Mouse (Mus musculus) hematopoietic stem cell, adult 5-6 weeks (primary cell): ENCODE measurements around the gene Pdlim5. TPM values are rescaled to one million over a fixed set of nuclear protein-coding genes. Genes with fewer than 3 reads are reported as not detected.
"Not testable (repeated sequence)": the region's sequence is repeated elsewhere in the genome, so short reads cannot be mapped to it uniquely, and the experiment has no call there.

ENCODE experiments used
- ATAC-seq, 2 experiments: fragments of 125-278 bp in 1 of 2; replicated peaks in 1 of 2; 2 replicates each; pipeline ENCODE4 v1.8.0; 2016 to 2017; ENCODE audit warnings: inconsistent platforms in 2 of 2, mild to moderate bottlenecking in 2 of 2, moderate number of reproducible peaks in 2 of 2, low read depth in 1 of 2, moderate TSS enrichment in 1 of 2; ENCODE audit not compliant: low FRiP score in 2 of 2, poor library complexity in 2 of 2, severe bottlenecking in 2 of 2, insufficient read depth in 1 of 2, low TSS enrichment in 1 of 2
- total RNA-seq: library from RNA; stranded (forward); fragments of 172-1452, 232-1000 nt; gene quantifications from 2 replicates; pipeline ENCODE4 v1.2.3, GENCODE M21; 2017

Pdlim5 gene
- 16.3 and 17.2 TPM in 2 replicates for total RNA-seq

- peak; percentile 88 to 92 for ATAC-seq
These were observed at the start of gene Pdlim5 for GRCm38 (mm10) chr3:142395520-142396193. Gene Pdlim5 (minus strand): TSS chr3:142395696.

- ATAC-seq = no peak
These were observed 48.2 kb upstream of the Pdlim5 start for GRCm38 (mm10) chr3:142443710-142444043.

- ATAC-seq = peak; percentile 67 to 90; a peak in 3 of 4 replicates
These were observed 47.7 kb upstream of the Pdlim5 start for GRCm38 (mm10) chr3:142443006-142443709.

- no peak for ATAC-seq
These were observed 46.7 kb upstream of the Pdlim5 start for GRCm38 (mm10) chr3:142442161-142442560.

GRCm38 (mm10) chr3:142441142-142441541 is 45.6 kb upstream of the Pdlim5 start:
- ATAC-seq = no peak

- no peak for ATAC-seq
These were observed 44.7 kb upstream of the Pdlim5 start for GRCm38 (mm10) chr3:142440191-142440590.

GRCm38 (mm10) chr3:142439591-142440093 is 44.1 kb upstream of the Pdlim5 start:
- ATAC-seq = 0 out of 4 replicates have a peak, but pooled peaks have one; percentile 14 to 27

GRCm38 (mm10) chr3:142438630-142439029 is 43.1 kb upstream of the Pdlim5 start:
- not testable (repeated sequence) for ATAC-seq

- ATAC-seq = peak; percentile 9 to 38; a peak in 2 of 4 replicates
These were observed 41.3 kb upstream of the Pdlim5 start for GRCm38 (mm10) chr3:142436824-142437223.

- ATAC-seq = no peak
These were observed 40.7 kb upstream of the Pdlim5 start for GRCm38 (mm10) chr3:142436212-142436611.

- no peak for ATAC-seq
These were observed 39.3 kb upstream of the Pdlim5 start for GRCm38 (mm10) chr3:142434786-142435168.

GRCm38 (mm10) chr3:142434127-142434785 is 38.8 kb upstream of the Pdlim5 start:
- ATAC-seq = no peak

GRCm38 (mm10) chr3:142431481-142431880 is 36.0 kb upstream of the Pdlim5 start:
- ATAC-seq = no peak

- ATAC-seq = no peak
These were observed 34.6 kb upstream of the Pdlim5 start for GRCm38 (mm10) chr3:142430048-142430447.

GRCm38 (mm10) chr3:142426806-142427205 is 31.3 kb upstream of the Pdlim5 start:
- ATAC-seq = no peak

- ATAC-seq = no peak
These were observed 28.6 kb upstream of the Pdlim5 start for GRCm38 (mm10) chr3:142424134-142424533.

GRCm38 (mm10) chr3:142423501-142423917 is 28.0 kb upstream of the Pdlim5 start:
- ATAC-seq = no peak

- no peak for ATAC-seq
These were observed 26.7 kb upstream of the Pdlim5 start for GRCm38 (mm10) chr3:142422229-142422628.
